Mouse (Mus musculus) central nervous system, embryonic 14 days (tissue): ENCODE data around the gene Gm6871. TPM values are rescaled to one million over a fixed set of nuclear protein-coding genes. Genes with fewer than 3 reads are reported as not detected.

Experiments
- polyA plus RNA-seq: library from polyadenylated mRNA; depleted of rRNA; stranded (reverse); fragments of >200 nt; gene quantifications from 2 replicates; pipeline ENCODE4 v1.2.3, GENCODE M21; 2012; rRNA removed

Gene Gm6871
- polyA plus RNA-seq = not detected in 2 replicates

GRCm38 (mm10) chr7:41573562-41573961 lies at the start of gene Gm6871:
Gene Gm6871 (minus strand): TSS chr7:41573662.

GRCm38 (mm10) chr7:41599034-41599813 lies 25.8 kb upstream of the Gm6871 start, which contains the start of gene 2610021A01Rik:
Gene 2610021A01Rik (plus strand): TSS chr7:41599230.

GRCm38 (mm10) chr7:41499389-41500049 lies 73.9 kb downstream of the Gm6871 start, which contains the start of the genes Gm20449 and AW146154:
Gene Gm20449 (minus strand): TSS chr7:41499417.
Gene AW146154 (minus strand): TSS chr7:41499890.

Other genes with a start within 250 kb of the Gm6871 start
- 4.9 TPM in 2 replicates for gene AI987944, start 180.3 kb downstream of the Gm6871 start, polyA plus RNA-seq
- gene Vmn2r57, start 125.0 kb downstream of the Gm6871 start, polyA plus RNA-seq = 0.16 and 0.20 TPM in 2 replicates
- 0.14 and 0.15 TPM in 2 replicates for gene Gm20449, start 74.2 kb downstream of the Gm6871 start, polyA plus RNA-seq
- 5.5 and 6.2 TPM in 2 replicates for gene AW146154, start 73.8 kb downstream of the Gm6871 start, polyA plus RNA-seq
- 15.0 and 17.8 TPM in 2 replicates for gene 2610021A01Rik, start 25.6 kb upstream of the Gm6871 start, polyA plus RNA-seq
- gene Zfp788, start 59.5 kb upstream of the Gm6871 start, polyA plus RNA-seq = 19.9 and 21.4 TPM in 2 replicates